Mouse (Mus musculus): ENCODE measurements around the gene 4933411K16Rik. TPM values are rescaled to one million over a fixed set of nuclear protein-coding genes. Genes with fewer than 3 reads are reported as not detected.

4933411K16Rik gene
- total RNA-seq, 2 experiments from 2014 or later, result 0.35 to 0.36 TPM

GRCm38 (mm10) chr19:42035456-42036248 is 16.4 kb upstream of the 4933411K16Rik start, which contains the start of gene Ankrd2:
Gene Ankrd2 (plus strand): TSS chr19:42036000.
- DNase-seq (ENCODE audit: low spot score in 2 of 2), result peak; percentile 77 to 82

GRCm38 (mm10) chr19:42036357-42036756 is 15.7 kb upstream of the 4933411K16Rik start:
- DNase-seq (ENCODE audit: low spot score in 2 of 2), result no peak

DNA sequence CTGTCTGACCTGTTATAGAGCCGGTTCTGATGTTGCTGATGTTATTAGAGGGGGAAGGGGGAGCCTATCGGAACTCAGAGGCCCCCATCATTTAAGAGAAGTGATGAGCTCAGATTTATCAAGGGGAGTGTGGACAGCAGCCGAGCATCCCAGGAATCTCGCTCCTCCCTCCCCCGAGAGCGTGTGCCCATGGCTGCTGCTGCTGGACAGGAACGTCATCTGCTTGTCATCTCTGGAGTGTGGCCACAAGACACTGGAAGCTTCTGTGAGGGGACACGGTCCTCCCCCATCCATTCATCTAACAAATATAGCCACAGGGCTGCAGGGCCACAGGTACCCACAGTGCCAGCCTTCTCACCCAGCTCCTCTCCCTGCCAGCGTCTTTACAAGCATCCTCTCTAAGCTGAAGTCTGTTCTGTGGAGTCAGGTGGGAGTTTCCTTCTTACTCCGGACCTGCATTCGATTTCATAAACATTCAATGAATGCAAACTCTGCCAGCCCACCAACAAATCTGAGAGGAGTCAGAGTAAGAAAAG is 14.8 kb upstream of the 4933411K16Rik start:
- DNase-seq (ENCODE audit: low spot score in 2 of 2), result no peak

- DNase-seq (ENCODE audit: low spot score in 2 of 2), result no peak
Observed at GRCm38 (mm10) chr19:42038310-42038709, 13.7 kb upstream of the 4933411K16Rik start.

GRCm38 (mm10) chr19:42043988-42044387 is 8.1 kb upstream of the 4933411K16Rik start:
- DNase-seq (ENCODE audit: low spot score in 2 of 2), result no peak

GRCm38 (mm10) chr19:42045269-42046102 is 6.6 kb upstream of the 4933411K16Rik start, which contains the start of gene Hoga1:
Gene Hoga1 (plus strand): TSS chr19:42045610.
- DNase-seq (ENCODE audit: low spot score in 2 of 2), result peak; percentile 49 to 67

GRCm38 (mm10) chr19:42050251-42050650 is 1.8 kb upstream of the 4933411K16Rik start:
- DNase-seq (ENCODE audit: low spot score in 2 of 2), result no peak

DNA sequence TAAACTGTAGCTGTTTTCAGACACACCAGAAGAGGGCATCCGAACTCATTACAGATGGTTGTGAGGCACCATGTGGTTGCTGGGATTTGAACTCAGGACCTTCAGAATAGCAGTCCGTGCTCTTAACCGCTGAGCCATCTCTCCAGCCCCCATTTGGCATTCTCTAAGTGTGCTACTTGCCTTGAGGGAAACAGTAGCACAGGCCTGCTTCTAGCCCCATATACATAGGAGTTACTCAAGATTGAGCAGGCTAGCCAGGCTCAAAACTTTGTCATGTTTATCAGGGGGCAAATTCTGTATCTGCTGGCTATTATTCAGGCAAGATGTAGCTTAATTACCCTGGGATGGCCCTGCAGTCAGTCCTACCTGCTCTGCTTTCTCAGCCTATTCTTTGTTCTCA is 697 bp upstream of the 4933411K16Rik start:
- no peak for DNase-seq (ENCODE audit: low spot score in 2 of 2)

GRCm38 (mm10) chr19:42054255-42054654 is 2.2 kb downstream of the 4933411K16Rik start:
- DNase-seq (ENCODE audit: low spot score in 2 of 2), result no peak

- no peak for DNase-seq (ENCODE audit: low spot score in 2 of 2)
Observed at GRCm38 (mm10) chr19:42055881-42056280, 3.8 kb downstream of the 4933411K16Rik start.

- no peak for DNase-seq (ENCODE audit: low spot score in 2 of 2)
Observed at GRCm38 (mm10) chr19:42056719-42057409, 4.8 kb downstream of the 4933411K16Rik start.

GRCm38 (mm10) chr19:42058426-42058825 is 6.4 kb downstream of the 4933411K16Rik start:
- no peak for DNase-seq (ENCODE audit: low spot score in 2 of 2)

- no peak for DNase-seq (ENCODE audit: low spot score in 2 of 2)
Observed at GRCm38 (mm10) chr19:42061443-42061842, 9.4 kb downstream of the 4933411K16Rik start.

- DNase-seq (ENCODE audit: low spot score in 2 of 2), result no peak
Observed at GRCm38 (mm10) chr19:42068441-42069240, 16.6 kb downstream of the 4933411K16Rik start.

DNA sequence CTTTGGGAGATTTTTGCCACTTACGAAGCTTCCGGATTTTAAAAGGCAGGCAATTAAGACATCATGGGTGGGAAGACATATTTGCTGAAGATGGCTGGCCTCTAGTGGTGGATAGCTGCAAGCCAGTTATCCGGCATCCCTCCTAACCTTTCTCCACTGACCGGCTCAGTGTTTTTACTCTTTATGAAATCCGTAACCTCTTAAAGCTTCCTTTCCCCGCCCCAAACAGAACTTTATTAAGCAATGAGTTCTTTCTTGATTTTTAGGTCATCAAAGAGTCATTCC is 17.1 kb downstream of the 4933411K16Rik start:
- DNase-seq (ENCODE audit: low spot score in 2 of 2), result no peak

GRCm38 (mm10) chr19:42071221-42071620 is 19.2 kb downstream of the 4933411K16Rik start:
- DNase-seq (ENCODE audit: low spot score in 2 of 2), result no peak

DNA sequence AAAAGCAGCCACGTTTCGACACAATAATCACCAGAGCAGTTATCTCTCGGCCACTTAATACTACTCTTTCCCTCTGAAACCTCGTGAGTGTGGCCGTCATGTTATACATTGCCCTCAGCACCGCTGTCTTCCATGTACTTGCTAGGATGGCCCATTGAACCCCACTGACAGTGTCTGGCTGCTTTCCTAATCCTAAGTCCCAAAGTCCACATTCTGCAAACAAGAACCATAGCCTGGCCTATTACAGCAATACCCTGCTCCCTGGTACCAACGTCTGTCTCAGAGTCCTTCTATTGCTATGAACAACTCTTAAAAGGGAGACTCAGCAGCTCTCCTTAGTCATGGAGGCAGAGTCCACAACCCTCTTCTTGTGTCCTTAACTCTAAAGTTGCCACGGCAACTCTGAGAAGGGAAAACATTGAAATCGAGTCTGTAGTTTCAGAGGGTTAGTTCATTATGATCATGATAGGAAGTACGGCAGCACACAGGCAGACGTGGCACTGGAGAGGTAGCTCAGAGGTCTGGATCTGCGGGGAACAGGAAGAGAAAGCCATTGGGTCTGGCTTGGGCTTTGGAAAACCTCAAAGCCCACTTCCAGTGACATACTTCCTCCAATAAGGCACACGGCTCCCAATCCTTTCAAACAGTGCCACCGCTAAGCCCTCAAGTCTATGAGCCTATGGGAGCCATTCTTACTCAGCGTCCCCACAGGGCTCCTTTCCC is 20.0 kb downstream of the 4933411K16Rik start:
- no peak for DNase-seq (ENCODE audit: low spot score in 2 of 2)

- DNase-seq (ENCODE audit: low spot score in 2 of 2), result no peak
Observed at GRCm38 (mm10) chr19:42072802-42073201, 20.8 kb downstream of the 4933411K16Rik start.

DNA sequence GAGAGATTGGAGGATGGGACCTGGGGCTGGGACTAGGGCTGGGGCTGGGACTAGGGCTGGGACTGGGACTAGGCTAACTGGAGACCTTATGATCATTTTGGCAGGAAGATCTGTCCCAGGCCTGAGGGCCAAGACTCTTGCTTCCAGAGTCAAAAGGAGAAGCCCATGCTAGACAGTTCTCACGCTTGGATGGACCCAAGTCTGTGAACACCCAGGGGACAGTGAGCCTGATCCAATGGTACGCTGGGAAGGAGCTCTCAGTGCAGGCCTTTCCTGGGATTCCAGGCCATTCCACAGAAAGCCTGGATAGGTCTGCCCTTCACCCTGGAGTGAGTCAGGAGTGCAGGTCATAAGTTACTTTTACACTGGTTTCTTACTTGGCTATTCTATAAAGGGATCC is 23.0 kb downstream of the 4933411K16Rik start:
- DNase-seq (ENCODE audit: low spot score in 2 of 2), result no peak

- no peak for DNase-seq (ENCODE audit: low spot score in 2 of 2)
Observed at GRCm38 (mm10) chr19:42075992-42076391, 23.9 kb downstream of the 4933411K16Rik start.

Data from adrenal gland, adult 18-20 months (tissue).